Mouse (Mus musculus) urinary bladder, postnatal 4 days (tissue): ENCODE results near the gene Steap4.
"Not testable (repeated sequence)": the region's sequence is repeated elsewhere in the genome, so short reads cannot be mapped to it uniquely, and the experiment has no call there.

Experiments
- DNase-seq, 2 experiments: peaks; one replicate each; pipeline ENCODE4 v3.0.0; 2021 to 2022; ENCODE audit warnings: low spot score in 2 of 2

The Steap4 gene

GRCm38 (mm10) chr5:7988415-7988814 is 28.2 kb downstream of the Steap4 start:
- DNase-seq = no peak

- not testable (repeated sequence) for DNase-seq
Observed at GRCm38 (mm10) chr5:7991631-7992030, 31.4 kb downstream of the Steap4 start.

- DNase-seq = no peak
Observed at GRCm38 (mm10) chr5:7993766-7994165, 33.5 kb downstream of the Steap4 start.

GRCm38 (mm10) chr5:7995288-7995897 is 35.1 kb downstream of the Steap4 start:
- no peak for DNase-seq

GRCm38 (mm10) chr5:7996401-7997044 is 36.3 kb downstream of the Steap4 start:
- DNase-seq = no peak

- DNase-seq = no peak
Observed at GRCm38 (mm10) chr5:7997086-7997485, 36.8 kb downstream of the Steap4 start.

GRCm38 (mm10) chr5:8000466-8000865 is 40.2 kb downstream of the Steap4 start:
- no peak for DNase-seq

- no peak for DNase-seq
Observed at GRCm38 (mm10) chr5:8002827-8003226, 42.6 kb downstream of the Steap4 start.

- no peak for DNase-seq
Observed at GRCm38 (mm10) chr5:8013276-8013675, 53.0 kb downstream of the Steap4 start.
